In genomic region chr9:42713912-42714311, GRCm38 (mm10) we compare ENCODE assay signal across 25 mouse cellular contexts.
"Had no signal": no experiment of that assay in that cellular context is flagged by ENCODE, and none has a peak within 500 bp of the region (broad histone marks: within the 10 kb centered on the region; RNA-seq: fewer than 3 reads in every experiment).

No protein-coding gene starts in this region.

- H3K4me3 ChIP-seq: heart, adult 2 months; heart, embryonic 13.5 days; heart, embryonic 15.5 days; hindbrain, embryonic 13.5 days; hindbrain, embryonic 15.5 days; kidney, embryonic 15.5 days; limb, embryonic 13.5 days; limb, embryonic 15.5 days had no signal

- H3K9me3 ChIP-seq: heart, embryonic 13.5 days; heart, embryonic 15.5 days; hindbrain, embryonic 13.5 days; hindbrain, embryonic 15.5 days; kidney, embryonic 15.5 days; limb, embryonic 13.5 days; limb, embryonic 15.5 days had no signal

- DNase-seq: gastrocnemius, postnatal 14 days; gastrocnemius, postnatal 36 days; heart, adult 11 months; heart, adult 2 months; heart, postnatal 14 days; heart, postnatal 36 days; kidney, adult 11 months; kidney, adult 2 months; kidney, adult 9 months; kidney, postnatal 14 days; kidney, postnatal 36 days; layer of hippocampus, adult 9-11 months; layer of hippocampus, postnatal 36 days; left cerebral cortex, postnatal 4 days had no signal

- H3K27me3 ChIP-seq: heart, embryonic 15.5 days; hindbrain, embryonic 13.5 days; hindbrain, embryonic 15.5 days; kidney, embryonic 15.5 days; limb, embryonic 15.5 days had no signal

- H3K27ac ChIP-seq: heart, adult 2 months; heart, embryonic 13.5 days; heart, embryonic 15.5 days; hindbrain, embryonic 13.5 days; hindbrain, embryonic 15.5 days; hindbrain, postnatal 0 days; kidney, embryonic 15.5 days; kidney, postnatal 0 days; limb, embryonic 13.5 days; limb, embryonic 15.5 days; liver, embryonic 14.5 days had no signal

- H3K4me2 ChIP-seq: heart, embryonic 11.5 days; heart, embryonic 13.5 days; heart, embryonic 15.5 days; hindbrain, embryonic 13.5 days; hindbrain, embryonic 15.5 days; kidney, embryonic 15.5 days; limb, embryonic 13.5 days; limb, embryonic 15.5 days had no signal

- ATAC-seq: hindbrain, postnatal 0 days had no signal

- H3K4me1 ChIP-seq: heart, embryonic 13.5 days; heart, embryonic 15.5 days; hindbrain, embryonic 13.5 days; hindbrain, embryonic 15.5 days; limb, embryonic 15.5 days had no signal

- H3K9ac ChIP-seq: heart, embryonic 13.5 days; heart, embryonic 15.5 days; hindbrain, embryonic 13.5 days; hindbrain, embryonic 15.5 days; kidney, embryonic 15.5 days; limb, embryonic 13.5 days; limb, embryonic 15.5 days; liver, embryonic 14.5 days had no signal

- H3K36me3 ChIP-seq: heart, embryonic 13.5 days; heart, embryonic 15.5 days; hindbrain, embryonic 13.5 days; hindbrain, embryonic 15.5 days; kidney, embryonic 15.5 days; limb, embryonic 13.5 days; limb, embryonic 15.5 days had no signal
